Mouse (Mus musculus): ENCODE data around the gene Tnxb. TPM values are rescaled to one million over a fixed set of nuclear protein-coding genes. Genes with fewer than 3 reads are reported as not detected.

Tnxb gene
- polyA plus RNA-seq (2016; fragmentation: Nextera tagmentation; extraction: Ambion mirVana) = 0.77 and 0.98 TPM in 2 replicates

DNA sequence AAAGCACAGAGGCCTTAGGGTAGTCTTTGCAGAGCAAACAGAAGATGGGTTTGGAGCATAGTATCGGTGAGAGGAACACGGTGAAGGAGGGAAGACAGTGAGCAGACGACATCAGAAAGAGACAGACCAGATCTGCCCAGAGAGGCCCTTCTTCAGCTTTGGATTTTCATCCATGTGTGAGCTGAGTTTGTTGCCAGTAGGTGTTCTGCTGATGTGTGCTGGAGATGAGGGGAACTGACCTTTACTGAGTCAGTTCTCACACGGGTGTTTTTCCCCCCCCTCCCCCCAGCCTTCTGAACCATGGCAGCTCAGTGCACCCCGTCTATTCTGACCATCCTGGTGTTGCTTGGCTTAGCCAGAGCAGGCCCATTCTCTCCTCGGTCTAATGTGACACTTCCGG is at the start of gene Tnxb:
TSS of gene Tnxb (plus strand) at position 301 of the 400 bp plus-strand sequence.
- 54% methylated on average over 7 of the region's 7 CpGs for WGBS

DNA sequence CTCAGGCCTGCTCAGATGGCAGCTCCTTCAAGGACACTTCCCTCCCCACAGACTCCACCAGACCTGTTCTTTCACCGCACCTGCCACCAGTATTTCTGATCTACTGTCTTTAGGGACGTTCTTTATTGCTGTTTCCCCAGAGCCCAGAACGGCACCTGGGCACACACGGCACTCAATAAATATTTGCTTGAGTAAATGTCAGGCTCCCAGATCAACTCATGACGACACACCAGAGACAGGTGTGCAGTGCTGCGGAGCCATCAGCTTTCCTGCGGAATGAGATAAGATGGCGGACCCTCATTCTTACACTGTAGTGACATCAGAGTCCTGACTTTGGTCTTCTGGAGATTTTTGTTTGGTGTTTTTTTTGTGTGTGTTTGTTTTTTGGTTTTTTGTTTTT is 49.3 kb upstream of the Tnxb start:
- Histone ChIP-seq H3K9ac (no peak overlapping the region), H3K36me3 (peaks cover 64% of the 10 kb centered on the region), H3K4me2 (no peak overlapping the region), H3K4me1 (replicated peaks) (peaks cover 6% of the 10 kb centered on the region), H3K27me3 (replicated peaks) (no peaks in the 10 kb centered on the region), H3K27ac (ENCODE audit: poor library complexity, severe bottlenecking) (no peak overlapping the region), H3K9me3 (replicated peaks) (no peaks in the 10 kb centered on the region), H3K4me3 (no peak overlapping the region)
- 88% methylated on average over 8 of the region's 8 CpGs for WGBS
- no peak for ATAC-seq (ENCODE audit: insufficient number of reproducible peaks, low FRiP score)

More for the DNA sequence above, at the start of gene Tnxb:
- Histone ChIP-seq H3K27ac (ENCODE audit: poor library complexity, severe bottlenecking) (no peak within 1 kb of the TSS), H3K4me2 (peak within 1 kb of the TSS; percentile 65), H3K9me3 (replicated peaks) (no peaks in the 10 kb centered on the region; the same call in 1 of the 2 replicates), H3K4me1 (replicated peaks) (peaks cover 25% of the 10 kb centered on the region), H3K36me3 (no peaks in the 10 kb centered on the region), H3K27me3 (replicated peaks) (peaks cover 72% of the 10 kb centered on the region), H3K9ac (peak within 1 kb of the TSS; percentile 53; the same call in 1 of the 2 replicates), H3K4me3 (peak within 1 kb of the TSS; percentile 35)
- ATAC-seq (ENCODE audit: insufficient number of reproducible peaks, low FRiP score) = no peak

DNA sequence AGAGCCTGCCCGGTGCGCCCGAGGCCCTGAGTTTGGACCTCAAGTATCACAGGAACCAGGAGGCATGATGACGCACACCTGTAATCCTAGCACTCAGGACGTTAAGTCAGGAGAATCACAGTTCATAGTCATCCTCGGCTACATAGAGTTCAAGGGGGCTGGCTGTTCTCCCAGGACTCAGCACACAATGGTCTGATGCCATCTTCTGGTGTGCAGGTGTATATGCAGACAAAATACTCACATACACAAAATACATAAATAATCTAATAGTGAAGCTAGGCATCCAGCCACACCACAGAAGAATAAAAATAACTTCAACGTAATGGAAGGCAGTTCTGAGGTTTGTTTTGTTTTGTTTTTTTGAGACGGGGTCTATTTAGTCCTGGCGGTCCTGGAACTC is 47.2 kb upstream of the Tnxb start:
- 86% methylated on average over 9 of the region's 9 CpGs for WGBS
- H3K36me3 ChIP-seq = peaks cover 49% of the 10 kb centered on the region
- H3K9me3 ChIP-seq (replicated peaks) = no peaks in the 10 kb centered on the region
- no peak overlapping the region for H3K27ac ChIP-seq (ENCODE audit: poor library complexity, severe bottlenecking)
- no peaks in the 10 kb centered on the region for H3K27me3 ChIP-seq (replicated peaks)
- no peak overlapping the region for H3K4me3 ChIP-seq
- peaks cover 18% of the 10 kb centered on the region for H3K4me1 ChIP-seq (replicated peaks)
- no peak for ATAC-seq (ENCODE audit: insufficient number of reproducible peaks, low FRiP score)
- no peak overlapping the region for H3K9ac ChIP-seq
- H3K4me2 ChIP-seq = no peak overlapping the region

DNA sequence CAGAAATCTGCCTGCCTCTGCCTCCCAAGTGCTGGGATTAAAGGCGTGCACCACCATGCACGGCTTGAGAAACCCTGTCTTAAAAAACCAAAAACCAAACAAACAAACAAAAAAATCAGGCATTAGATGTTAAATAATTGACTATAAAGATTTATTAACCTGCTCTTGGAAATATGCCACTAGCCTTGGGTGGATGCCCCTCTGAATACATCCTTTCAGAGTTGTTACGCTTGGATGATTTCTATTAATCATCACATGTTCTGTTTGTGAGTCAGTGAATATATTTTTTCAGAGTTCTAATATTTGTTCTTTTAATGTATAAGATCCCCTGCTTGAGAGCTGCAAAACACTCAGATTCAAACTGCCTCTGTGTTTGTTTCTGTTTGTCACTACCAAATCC is 45.4 kb upstream of the Tnxb start:
- peaks cover 41% of the 10 kb centered on the region for H3K36me3 ChIP-seq
- H3K4me2 ChIP-seq = no peak overlapping the region
- peaks cover 13% of the 10 kb centered on the region for H3K27me3 ChIP-seq (replicated peaks)
- H3K27ac ChIP-seq (ENCODE audit: poor library complexity, severe bottlenecking) = no peak overlapping the region
- H3K9me3 ChIP-seq (replicated peaks) = no peaks in the 10 kb centered on the region
- H3K4me1 ChIP-seq (replicated peaks) = peaks cover 33% of the 10 kb centered on the region
- no peak overlapping the region for H3K9ac ChIP-seq
- H3K4me3 ChIP-seq = no peak overlapping the region
- no peak for ATAC-seq (ENCODE audit: insufficient number of reproducible peaks, low FRiP score)
- 99% methylated on average over 3 of the region's 3 CpGs for WGBS

DNA sequence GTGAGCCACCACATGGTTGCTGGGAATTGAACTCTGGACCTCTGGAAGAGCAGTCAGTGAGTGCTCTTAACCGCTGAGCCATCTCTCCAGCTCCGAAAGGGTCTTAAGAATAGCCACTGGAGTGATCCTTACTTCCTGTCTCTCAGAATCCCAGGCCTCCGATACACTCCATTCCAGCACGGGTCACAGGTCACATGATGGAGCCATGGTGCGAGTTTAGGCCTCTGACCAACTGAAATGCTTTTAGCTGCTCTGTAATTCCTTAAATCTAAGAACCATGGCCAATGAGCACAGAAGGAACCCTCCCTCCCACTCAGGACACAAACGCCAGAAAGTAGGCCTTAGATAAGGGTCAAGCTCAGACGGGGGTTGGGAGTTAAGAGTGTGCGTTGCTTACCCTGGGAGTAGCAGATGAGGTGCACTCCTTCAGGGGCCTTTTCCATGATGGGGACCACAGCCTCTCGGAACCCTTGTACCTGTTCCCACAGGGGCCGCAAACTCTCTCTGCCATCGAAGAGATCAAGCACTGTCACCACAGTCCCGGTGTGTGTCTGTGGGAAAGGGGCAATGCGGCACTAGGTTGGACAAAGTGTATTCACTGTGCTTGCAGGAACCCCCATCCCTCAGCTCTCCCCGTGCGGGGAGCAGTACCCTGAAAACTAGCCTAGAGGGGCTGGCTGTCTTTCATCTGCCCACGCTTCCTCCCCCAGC is 44.1 kb upstream of the Tnxb start:
- H3K36me3 ChIP-seq = peaks cover 36% of the 10 kb centered on the region
- WGBS = 47% methylated on average over 16 of the region's 16 CpGs
- peak overlapping the region; percentile 88 for H3K4me3 ChIP-seq
- peaks cover 26% of the 10 kb centered on the region for H3K27me3 ChIP-seq (replicated peaks)
- no peaks in the 10 kb centered on the region for H3K9me3 ChIP-seq (replicated peaks)
- H3K4me2 ChIP-seq = peak overlapping the region; percentile 95
- peak overlapping the region; percentile 86 for H3K9ac ChIP-seq
- ATAC-seq (ENCODE audit: insufficient number of reproducible peaks, low FRiP score) = no peak
- H3K4me1 ChIP-seq (replicated peaks) = peaks cover 41% of the 10 kb centered on the region
- no peak overlapping the region for H3K27ac ChIP-seq (ENCODE audit: poor library complexity, severe bottlenecking)

DNA sequence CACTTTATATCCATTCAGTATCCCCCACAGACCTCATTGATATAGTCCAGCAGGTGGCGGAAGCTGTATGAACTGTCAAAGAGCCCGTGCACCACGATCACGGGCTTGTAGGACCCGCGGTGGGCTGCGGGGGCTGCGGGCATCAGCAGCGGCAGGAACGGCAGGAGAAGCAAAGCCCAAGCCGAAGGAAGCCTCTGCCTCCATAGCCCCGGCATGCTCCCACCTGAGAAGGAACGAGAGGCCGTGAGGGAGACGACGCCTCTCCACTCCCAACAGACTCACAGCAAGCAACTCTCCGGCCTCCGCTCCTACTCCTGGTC is 43.6 kb upstream of the Tnxb start:
- peak overlapping the region; percentile 97; the same call in 1 of the 2 replicates for H3K27ac ChIP-seq (ENCODE audit: poor library complexity, severe bottlenecking)
- H3K27me3 ChIP-seq (replicated peaks) = peaks cover 31% of the 10 kb centered on the region
- H3K9ac ChIP-seq = peak overlapping the region; percentile 86
- peak; percentile 34; the same call in 1 of the 2 replicates for ATAC-seq (ENCODE audit: insufficient number of reproducible peaks, low FRiP score)
- H3K36me3 ChIP-seq = peaks cover 30% of the 10 kb centered on the region
- H3K4me3 ChIP-seq = peak overlapping the region; percentile 88
- peak overlapping the region; percentile 95 for H3K4me2 ChIP-seq
- no peaks in the 10 kb centered on the region for H3K9me3 ChIP-seq (replicated peaks)
- under 1% methylated on average over 18 of the region's 18 CpGs for WGBS
- H3K4me1 ChIP-seq (replicated peaks) = peaks cover 45% of the 10 kb centered on the region

DNA sequence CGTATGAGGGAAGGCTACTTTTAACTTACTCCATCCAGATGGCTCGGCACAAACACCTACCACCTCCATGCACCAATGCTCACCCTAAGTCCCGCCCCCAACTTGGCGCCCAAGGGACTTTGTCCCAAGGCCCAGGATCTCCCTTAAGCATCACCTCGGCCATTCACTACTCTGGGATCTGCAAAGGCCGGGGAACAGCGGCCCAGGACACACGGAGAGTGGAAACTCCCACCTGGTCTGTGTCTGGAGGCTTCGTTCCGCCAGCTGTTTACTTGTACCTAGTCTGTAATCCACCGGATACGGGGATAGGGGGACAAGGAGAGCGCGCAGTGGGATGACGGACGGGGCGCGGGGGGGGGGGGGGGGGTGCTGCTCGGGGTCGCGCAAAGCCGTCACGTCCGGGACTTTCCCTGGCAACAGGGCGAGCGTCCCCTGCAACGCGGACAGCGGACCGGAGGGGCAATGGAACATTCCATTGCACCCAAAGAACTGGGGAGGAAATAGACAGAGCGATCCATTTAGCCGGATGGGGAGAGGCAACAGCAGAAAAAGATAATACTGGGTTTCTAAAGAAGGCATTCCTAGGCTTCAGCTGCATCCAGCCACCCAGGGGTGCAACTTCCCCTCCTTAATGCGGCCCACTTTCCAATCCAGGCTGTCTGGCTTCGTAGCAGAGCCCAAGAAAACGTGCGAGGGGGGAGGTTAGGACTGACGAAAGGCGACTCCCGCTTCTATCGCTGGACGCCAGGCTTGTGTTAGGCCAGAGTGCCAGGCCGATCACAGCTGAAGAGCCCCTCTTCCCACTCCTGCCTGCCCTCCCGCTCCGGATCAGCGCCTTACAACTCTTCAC is 43.0 kb upstream of the Tnxb start:
- Histone ChIP-seq H3K4me3 (peak overlapping the region; percentile 88), H3K27me3 (replicated peaks) (peaks cover 37% of the 10 kb centered on the region), H3K4me2 (peak overlapping the region; percentile 95), H3K9ac (peak overlapping the region; percentile 86), H3K4me1 (replicated peaks) (peaks cover 49% of the 10 kb centered on the region), H3K27ac (ENCODE audit: poor library complexity, severe bottlenecking) (peak overlapping the region; percentile 97), H3K9me3 (replicated peaks) (no peaks in the 10 kb centered on the region), H3K36me3 (peaks cover 26% of the 10 kb centered on the region)
- ATAC-seq (ENCODE audit: insufficient number of reproducible peaks, low FRiP score) = peak; percentile 84
- 0% methylated on average over 40 of the region's 45 CpGs for WGBS

DNA sequence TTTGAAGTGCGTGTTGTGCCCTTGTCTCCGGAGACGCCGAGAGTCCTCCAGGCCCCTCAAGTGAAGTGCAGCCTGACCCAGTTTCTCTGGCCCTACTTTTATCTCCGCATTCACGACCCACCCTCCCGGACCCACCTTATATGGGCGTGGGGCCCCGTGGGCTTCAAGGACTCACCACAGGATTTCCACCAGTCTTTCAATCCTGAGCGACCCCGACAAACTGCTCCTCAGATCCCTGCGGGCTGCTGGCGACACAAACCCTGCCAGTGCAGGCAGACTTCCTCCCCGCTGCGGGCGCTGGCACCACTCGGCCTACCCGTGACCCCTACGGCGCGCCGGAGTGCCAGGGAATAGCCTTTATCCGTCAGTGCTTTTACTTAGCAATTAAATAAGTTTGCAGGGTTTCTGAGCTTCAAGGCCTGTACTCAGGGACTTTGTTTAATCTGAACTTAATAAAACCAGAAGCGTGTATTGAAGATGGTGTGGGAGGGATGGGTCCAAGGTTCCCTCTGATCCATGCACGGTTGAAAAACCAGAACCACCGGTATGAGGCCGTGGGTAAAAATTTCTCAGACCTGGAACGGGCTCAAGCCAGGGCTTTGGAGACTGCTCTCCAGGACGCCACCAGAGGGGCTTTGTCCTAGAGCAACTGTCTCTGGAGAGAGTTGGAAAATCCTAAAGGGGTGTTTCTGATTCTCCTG is 42.2 kb upstream of the Tnxb start, which contains the start of gene Ppt2:
TSS of gene Ppt2 (minus strand) at position 568 of the 701 bp plus-strand sequence.
- Histone ChIP-seq H3K4me3 (peak within 1 kb of the TSS; percentile 88), H3K4me1 (replicated peaks) (peaks cover 49% of the 10 kb centered on the region), H3K27me3 (replicated peaks) (peaks cover 44% of the 10 kb centered on the region), H3K9me3 (replicated peaks) (no peaks in the 10 kb centered on the region), H3K4me2 (peak within 1 kb of the TSS; percentile 95), H3K27ac (ENCODE audit: poor library complexity, severe bottlenecking) (peak within 1 kb of the TSS; percentile 97), H3K36me3 (peaks cover 19% of the 10 kb centered on the region), H3K9ac (peak within 1 kb of the TSS; percentile 86)
- WGBS = 3% methylated on average over 29 of the region's 29 CpGs
- ATAC-seq (ENCODE audit: insufficient number of reproducible peaks, low FRiP score) = peak; percentile 0; the same call in 1 of the 2 replicates

DNA sequence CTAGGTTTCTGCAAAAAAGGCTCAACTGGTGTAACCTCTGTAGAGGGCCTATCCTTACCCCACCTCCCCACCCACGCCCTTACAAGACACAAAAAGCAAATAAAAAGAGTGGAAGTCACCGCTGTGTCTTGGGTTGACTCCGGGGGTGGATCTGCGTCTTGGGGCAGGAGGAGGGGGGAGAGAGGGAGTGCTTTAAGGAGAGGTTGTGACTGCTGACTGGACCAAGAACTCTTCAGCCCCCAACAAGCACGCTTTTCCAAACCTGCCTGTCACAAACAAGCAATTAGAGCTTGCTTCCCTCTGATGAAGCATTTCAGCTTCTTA is 41.7 kb upstream of the Tnxb start:
- no peaks in the 10 kb centered on the region for H3K9me3 ChIP-seq (replicated peaks)
- H3K27ac ChIP-seq (ENCODE audit: poor library complexity, severe bottlenecking) = 0 out of 2 replicates have a peak overlapping the region, but pooled peaks have one; percentile 97
- peak overlapping the region; percentile 86 for H3K9ac ChIP-seq
- H3K4me1 ChIP-seq (replicated peaks) = peaks cover 49% of the 10 kb centered on the region
- 43% methylated on average over 5 of the region's 5 CpGs for WGBS
- H3K36me3 ChIP-seq = peaks cover 14% of the 10 kb centered on the region
- ATAC-seq (ENCODE audit: insufficient number of reproducible peaks, low FRiP score) = no peak
- H3K4me2 ChIP-seq = peak overlapping the region; percentile 95
- peaks cover 49% of the 10 kb centered on the region for H3K27me3 ChIP-seq (replicated peaks)
- H3K4me3 ChIP-seq = peak overlapping the region; percentile 88

DNA sequence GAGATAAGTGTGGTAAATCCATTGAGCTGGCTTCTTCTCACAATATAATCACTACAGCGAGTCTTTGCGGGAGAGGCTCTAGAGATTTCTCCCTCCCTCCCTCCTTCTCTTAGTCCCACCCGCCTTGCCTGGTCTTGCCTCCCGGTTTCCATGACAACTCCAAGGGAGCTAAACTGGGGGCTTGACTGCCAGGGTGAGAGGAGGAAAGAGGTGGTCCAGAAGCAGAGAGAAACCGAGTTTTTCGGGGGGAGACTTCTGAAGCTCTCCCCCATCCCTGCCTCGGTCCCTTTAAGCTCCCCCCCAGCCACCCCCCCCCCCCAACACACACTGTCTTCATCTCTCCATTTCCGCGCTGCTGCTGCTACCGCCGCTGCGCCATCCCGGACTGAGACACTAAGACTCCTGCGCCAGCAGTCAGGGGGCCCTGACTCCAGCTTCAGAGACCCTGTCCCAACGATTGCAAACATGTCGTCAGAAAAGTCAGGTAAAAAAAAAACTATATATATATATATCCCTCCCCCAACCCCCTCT is 41.0 kb upstream of the Tnxb start, which contains the start of gene Prrt1:
TSS of gene Prrt1 (plus strand) at position 313 of the 531 bp plus-strand sequence.
- WGBS = 3% methylated on average over 16 of the region's 16 CpGs
- H3K9ac ChIP-seq = peak within 1 kb of the TSS; percentile 86

More for the DNA sequence above, 41.0 kb upstream of the Tnxb start, which contains the start of gene Prrt1:
- ATAC-seq (ENCODE audit: insufficient number of reproducible peaks, low FRiP score) = no peak
- Histone ChIP-seq H3K36me3 (peaks cover 8% of the 10 kb centered on the region), H3K9me3 (replicated peaks) (no peaks in the 10 kb centered on the region), H3K27ac (ENCODE audit: poor library complexity, severe bottlenecking) (peak within 1 kb of the TSS; percentile 97), H3K4me3 (peak within 1 kb of the TSS; percentile 88), H3K4me1 (replicated peaks) (peaks cover 49% of the 10 kb centered on the region), H3K4me2 (peak within 1 kb of the TSS; percentile 95), H3K27me3 (replicated peaks) (peaks cover 56% of the 10 kb centered on the region)

Data from heart, embryonic 12.5 days (tissue).